Mouse (Mus musculus) liver, embryonic 15.5 days (tissue): Measurements from ENCODE around the gene Epha8. TPM values are rescaled to one million over a fixed set of nuclear protein-coding genes. Genes with fewer than 3 reads are reported as not detected.
A peak's percentile ranks its signal among the peaks of the same experiment; 100 is the strongest.

Experiments used
- ATAC-seq: fragments of 200-750 bp; cut with Nextera tagmentation; 2 replicates; pipeline ENCODE4 v1.8.0; 2017; ENCODE audit warnings: moderate number of reproducible peaks, mild to moderate bottlenecking, moderate library complexity; ENCODE audit not compliant: insufficient read depth
- H3K27ac ChIP-seq: fragments of 300-500 bp; sonication (generic); replicated peaks from 2 replicates; pipeline ENCODE4 v1.5.1; 2015; ENCODE audit warnings: mild to moderate bottlenecking, inconsistent platforms
- H3K27me3 ChIP-seq: fragments of 300-500 bp; sonication (generic); 2 replicates; pipeline ENCODE4 v1.6.1; 2015; ENCODE audit warnings: mild to moderate bottlenecking, inconsistent platforms
- H3K36me3 ChIP-seq: fragments of 300-500 bp; sonication (generic); replicated peaks from 2 replicates; pipeline ENCODE4 v1.6.1; 2015; ENCODE audit warnings: moderate library complexity, mild to moderate bottlenecking, inconsistent platforms
- H3K4me1 ChIP-seq: fragments of 300-500 bp; sonication (generic); replicated peaks from 2 replicates; pipeline ENCODE4 v1.6.1; 2015; ENCODE audit warnings: inconsistent platforms
- H3K4me2 ChIP-seq: fragments of 300-500 bp; sonication (generic); 2 replicates; pipeline ENCODE4 v1.6.1; 2015; ENCODE audit warnings: moderate library complexity, mild to moderate bottlenecking, inconsistent platforms
- H3K4me3 ChIP-seq: fragments of 300-500 bp; sonication (generic); replicated peaks from 2 replicates; pipeline ENCODE4 v1.5.1; 2015; ENCODE audit warnings: mild to moderate bottlenecking, inconsistent platforms
- H3K9ac ChIP-seq: fragments of 300-500 bp; sonication (generic); 2 replicates; pipeline ENCODE4 v1.6.1; 2015; ENCODE audit warnings: moderate library complexity, mild to moderate bottlenecking, inconsistent platforms
- H3K9me3 ChIP-seq: fragments of 300-500 bp; sonication (generic); replicated peaks from 2 replicates; pipeline ENCODE4 v1.6.1; 2016; ENCODE audit warnings: inconsistent platforms
- WGBS: fragments of 180-500 bp; shearing (Covaris S2); methylation state at CpG from one replicate; pipeline ENCODE4 v1.1.7; 2015; ENCODE audit warnings: mixed read lengths; ENCODE audit not compliant: insufficient replicate concordance; 5-methylcytosine and 5-hydroxymethylcytosine counted together
- polyA plus RNA-seq: library from polyadenylated mRNA; unstranded; fragments of >200 nt; fragmentation: Nextera tagmentation; extraction: Ambion mirVana; gene quantifications from 2 replicates; pipeline ENCODE4 v1.2.1, GENCODE M21; 2015

Gene Epha8
- polyA plus RNA-seq, 1 experiment from 2014 or later = 0.25 TPM

- Histone ChIP-seq H3K27me3 (peaks cover 64% of the 10 kb centered on the region), H3K27ac (no peak overlapping the region), H3K9ac (no peak overlapping the region), H3K4me1 (no peaks in the 10 kb centered on the region), H3K36me3 (no peaks in the 10 kb centered on the region), H3K4me3 (no peak overlapping the region), H3K9me3 (no peaks in the 10 kb centered on the region), H3K4me2 (no peak overlapping the region)
- 7% methylated on average over 6 of the region's 6 CpGs for WGBS
- ATAC-seq = no peak
Observed at GRCm38 (mm10) chr4:136970939-136971338, 14.3 kb upstream of the Epha8 start.

DNA sequence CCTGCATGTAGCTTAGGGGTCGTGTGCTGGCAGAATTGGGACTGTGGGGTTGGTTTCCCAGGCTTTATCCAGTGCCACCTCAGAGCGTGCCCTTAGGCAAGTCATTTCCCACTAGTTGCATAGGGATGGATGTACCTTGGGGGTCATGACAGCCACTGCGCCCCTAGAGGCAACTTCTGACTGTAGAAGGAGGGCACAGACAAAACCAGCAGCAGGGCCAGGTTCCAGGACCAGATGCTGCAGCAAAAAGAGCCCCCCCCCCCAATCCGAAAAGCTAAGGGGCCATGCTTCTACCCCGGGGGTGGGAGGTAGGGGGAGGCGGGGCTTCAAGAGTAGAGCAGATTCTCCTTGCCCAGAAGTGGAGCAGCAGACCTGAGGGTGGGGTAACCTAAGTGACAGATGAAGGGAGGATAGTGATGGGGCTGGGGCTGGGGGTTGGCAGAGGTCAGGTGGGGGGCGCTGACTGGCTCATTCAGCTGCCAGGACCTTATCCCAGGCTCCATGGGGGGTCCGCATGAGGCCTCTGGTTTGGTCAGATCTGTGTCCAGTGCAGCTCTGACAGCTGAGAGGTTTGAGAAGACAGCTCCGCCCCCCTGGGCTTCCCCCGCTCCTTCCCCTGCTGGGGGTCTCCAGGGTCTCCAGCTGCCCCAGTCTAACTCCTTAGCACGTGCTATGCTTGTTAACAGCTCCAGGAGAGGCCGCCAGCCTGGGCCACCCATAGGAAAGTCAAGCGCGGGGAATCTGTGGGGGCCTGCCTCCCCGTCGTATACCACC is 13.1 kb upstream of the Epha8 start:
- H3K4me1 ChIP-seq = no peaks in the 10 kb centered on the region
- ATAC-seq = no peak
- no peaks in the 10 kb centered on the region for H3K36me3 ChIP-seq
- WGBS = 37% methylated on average over 16 of the region's 16 CpGs
- H3K27me3 ChIP-seq = peaks cover 77% of the 10 kb centered on the region
- H3K27ac ChIP-seq = no peak overlapping the region
- no peaks in the 10 kb centered on the region for H3K9me3 ChIP-seq
- no peak overlapping the region for H3K9ac ChIP-seq
- no peak overlapping the region for H3K4me2 ChIP-seq
- no peak overlapping the region for H3K4me3 ChIP-seq

- Histone ChIP-seq H3K27me3 (peaks cover 81% of the 10 kb centered on the region), H3K4me3 (no peak overlapping the region), H3K4me1 (no peaks in the 10 kb centered on the region), H3K4me2 (no peak overlapping the region), H3K9me3 (no peaks in the 10 kb centered on the region), H3K27ac (no peak overlapping the region), H3K36me3 (no peaks in the 10 kb centered on the region), H3K9ac (no peak overlapping the region)
- 32% methylated on average over 8 of the region's 8 CpGs for WGBS
- ATAC-seq = no peak
Observed at GRCm38 (mm10) chr4:136969096-136969495, 12.5 kb upstream of the Epha8 start.

GRCm38 (mm10) chr4:136967511-136967910 is 10.9 kb upstream of the Epha8 start:
- no peak for ATAC-seq

DNA sequence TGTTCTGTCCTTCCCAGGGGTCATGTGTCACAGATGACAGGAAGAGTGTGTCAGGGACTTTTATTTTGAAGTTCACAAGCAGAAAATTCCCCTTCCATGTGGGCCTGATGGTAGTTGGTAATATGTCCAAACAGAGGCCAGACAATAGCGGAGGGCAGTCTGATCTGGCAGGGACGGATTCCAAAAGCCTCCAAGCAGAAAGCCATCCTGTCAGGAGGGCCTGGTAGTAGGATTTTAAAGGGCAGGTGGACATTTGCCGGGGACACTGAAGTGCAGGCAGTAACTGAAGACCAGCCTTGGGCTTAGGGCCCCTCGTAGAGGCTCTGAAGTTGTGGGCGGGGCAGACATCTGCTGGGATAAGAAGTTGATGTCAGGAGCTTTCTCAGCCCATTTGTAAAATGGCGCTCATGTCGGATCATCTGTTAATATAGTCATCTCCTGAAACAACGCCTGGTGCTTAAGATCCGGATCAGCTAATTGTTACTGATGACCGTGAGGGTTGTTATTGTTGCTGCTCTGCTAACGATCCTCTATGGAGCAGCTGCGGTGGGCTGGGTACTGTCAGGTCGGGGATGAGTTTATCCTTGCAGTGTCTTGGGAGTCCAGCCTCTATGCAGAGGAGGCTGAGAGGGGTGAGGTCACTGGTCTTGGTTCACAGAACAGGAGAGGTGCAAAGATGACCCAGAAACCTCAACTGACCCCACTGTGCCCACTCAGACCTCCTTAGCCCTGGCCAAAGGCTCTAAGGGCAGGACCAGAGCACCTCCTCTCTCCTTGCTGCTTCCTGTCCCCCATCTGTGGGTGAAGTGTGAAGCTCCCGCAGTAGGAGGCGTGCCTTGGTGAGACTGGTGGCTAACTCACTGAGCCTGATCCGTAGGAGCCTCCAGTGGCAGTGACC is 10.1 kb upstream of the Epha8 start:
- Histone ChIP-seq H3K4me1 (no peaks in the 10 kb centered on the region), H3K4me3 (no peak overlapping the region), H3K36me3 (no peaks in the 10 kb centered on the region), H3K9me3 (no peaks in the 10 kb centered on the region), H3K27ac (no peak overlapping the region), H3K27me3 (peaks cover 87% of the 10 kb centered on the region), H3K4me2 (no peak overlapping the region), H3K9ac (no peak overlapping the region)
- no peak for ATAC-seq
- 32% methylated on average over 16 of the region's 16 CpGs for WGBS

More at GRCm38 (mm10) chr4:136967511-136967910, 10.9 kb upstream of the Epha8 start:
- Histone ChIP-seq H3K27me3 (peaks cover 92% of the 10 kb centered on the region), H3K4me1 (no peaks in the 10 kb centered on the region), H3K27ac (no peak overlapping the region), H3K4me3 (no peak overlapping the region), H3K9ac (no peak overlapping the region), H3K4me2 (no peak overlapping the region), H3K9me3 (no peaks in the 10 kb centered on the region), H3K36me3 (no peaks in the 10 kb centered on the region)
- 22% methylated on average over 9 of the region's 9 CpGs for WGBS

GRCm38 (mm10) chr4:136964990-136965421 is 8.4 kb upstream of the Epha8 start:
- Histone ChIP-seq H3K9ac (no peak overlapping the region), H3K36me3 (no peaks in the 10 kb centered on the region), H3K4me3 (no peak overlapping the region), H3K4me2 (no peak overlapping the region), H3K27me3 (peaks cover 85% of the 10 kb centered on the region), H3K9me3 (no peaks in the 10 kb centered on the region), H3K27ac (no peak overlapping the region), H3K4me1 (no peaks in the 10 kb centered on the region)
- 27% methylated on average over 15 of the region's 15 CpGs for WGBS
- no peak for ATAC-seq

DNA sequence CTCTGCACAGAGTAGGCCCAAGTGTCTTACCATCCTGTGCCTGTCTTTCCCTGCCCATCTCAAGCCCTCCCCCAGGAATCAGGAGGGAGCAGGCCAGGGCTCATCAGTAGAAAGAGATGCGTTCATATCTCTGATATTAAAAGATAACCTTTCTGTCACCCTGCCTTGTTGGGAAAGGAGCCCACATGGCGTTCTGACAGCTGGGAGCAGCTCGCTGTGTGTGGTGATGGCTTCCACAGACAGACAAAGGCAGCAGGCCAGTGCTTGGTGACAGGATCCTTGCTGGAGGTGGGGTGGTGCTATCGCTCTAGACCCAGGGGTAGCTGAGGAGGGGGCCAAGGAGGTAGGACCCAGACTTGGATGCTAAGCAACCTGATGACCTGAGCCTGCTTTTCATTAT is 5.8 kb upstream of the Epha8 start:
- no peak for ATAC-seq

GRCm38 (mm10) chr4:136961642-136962285 is 5.1 kb upstream of the Epha8 start:
- Histone ChIP-seq H3K36me3 (no peaks in the 10 kb centered on the region), H3K27ac (no peak overlapping the region), H3K9ac (no peak overlapping the region), H3K4me3 (no peak overlapping the region), H3K9me3 (no peaks in the 10 kb centered on the region), H3K4me1 (no peaks in the 10 kb centered on the region), H3K4me2 (no peak overlapping the region), H3K27me3 (peaks cover 84% of the 10 kb centered on the region)
- peak; percentile 57; the same call in 1 of the 2 replicates for ATAC-seq
- 31% methylated on average over 4 of the region's 4 CpGs for WGBS

More for the DNA sequence above, 5.8 kb upstream of the Epha8 start:
- no peak overlapping the region for H3K4me2 ChIP-seq
- no peaks in the 10 kb centered on the region for H3K4me1 ChIP-seq
- no peak overlapping the region for H3K27ac ChIP-seq
- no peaks in the 10 kb centered on the region for H3K36me3 ChIP-seq
- H3K27me3 ChIP-seq = peaks cover 84% of the 10 kb centered on the region
- no peak overlapping the region for H3K4me3 ChIP-seq
- H3K9ac ChIP-seq = no peak overlapping the region
- H3K9me3 ChIP-seq = no peaks in the 10 kb centered on the region
- 50% methylated on average over 4 of the region's 4 CpGs for WGBS

DNA sequence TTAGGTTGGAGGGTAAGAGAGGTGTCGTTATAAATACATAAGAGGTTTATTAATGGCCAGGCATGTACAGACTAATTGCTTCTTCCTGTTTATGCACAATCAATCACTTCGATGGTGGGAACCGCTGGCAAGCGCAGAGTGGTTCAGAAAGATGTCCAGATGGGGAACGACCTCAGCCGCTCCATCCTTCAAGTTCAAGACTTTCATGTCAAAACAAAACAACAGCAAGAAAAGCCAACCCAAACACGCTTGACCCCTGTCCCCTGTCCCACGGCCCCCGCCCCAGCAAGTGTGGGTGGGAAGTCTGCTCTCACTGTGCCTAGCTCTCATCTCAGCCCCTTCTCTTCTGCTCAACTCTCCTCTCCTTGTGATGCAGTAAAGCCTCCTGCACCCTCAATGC is 4.0 kb upstream of the Epha8 start:
- WGBS = 56% methylated on average over 9 of the region's 9 CpGs
- Histone ChIP-seq H3K4me3 (no peak overlapping the region), H3K27ac (no peak overlapping the region), H3K4me2 (no peak overlapping the region), H3K9ac (no peak overlapping the region), H3K27me3 (peaks cover 84% of the 10 kb centered on the region), H3K4me1 (no peaks in the 10 kb centered on the region), H3K36me3 (no peaks in the 10 kb centered on the region), H3K9me3 (no peaks in the 10 kb centered on the region)
- ATAC-seq = no peak

GRCm38 (mm10) chr4:136960068-136960467 is 3.5 kb upstream of the Epha8 start:
- peaks cover 84% of the 10 kb centered on the region for H3K27me3 ChIP-seq
- H3K4me3 ChIP-seq = no peak overlapping the region
- no peak overlapping the region for H3K9ac ChIP-seq
- WGBS = 33% methylated on average over 3 of the region's 3 CpGs
- H3K9me3 ChIP-seq = no peaks in the 10 kb centered on the region
- H3K27ac ChIP-seq = no peak overlapping the region
- H3K36me3 ChIP-seq = no peaks in the 10 kb centered on the region
- H3K4me1 ChIP-seq = no peaks in the 10 kb centered on the region
- ATAC-seq = no peak
- H3K4me2 ChIP-seq = no peak overlapping the region

DNA sequence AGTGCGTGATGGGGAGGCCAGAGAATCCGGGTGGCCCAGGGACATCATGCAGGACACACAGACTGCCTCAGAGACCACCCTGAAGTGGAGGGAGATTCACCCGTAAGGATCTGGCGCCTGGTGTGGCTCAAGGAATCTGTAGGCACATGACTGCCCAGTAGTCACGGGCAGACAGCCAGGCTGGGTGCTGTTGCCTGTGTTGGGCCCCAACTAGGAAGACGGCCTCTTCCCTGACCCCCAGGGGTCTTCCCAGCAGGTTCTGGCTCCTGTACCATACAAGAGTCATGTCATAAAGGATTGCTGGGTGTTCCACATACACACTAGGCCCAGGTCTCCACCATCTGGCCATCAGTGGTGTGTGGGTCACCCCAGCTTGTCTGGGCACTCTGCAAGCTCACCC is 2.1 kb downstream of the Epha8 start:
- no peak for ATAC-seq
- H3K4me3 ChIP-seq = no peak overlapping the region
- WGBS = 42% methylated on average over 6 of the region's 6 CpGs

More for the DNA sequence above, 2.1 kb downstream of the Epha8 start:
- H3K9ac ChIP-seq = no peak overlapping the region
- no peaks in the 10 kb centered on the region for H3K36me3 ChIP-seq
- peaks cover 67% of the 10 kb centered on the region for H3K27me3 ChIP-seq
- H3K9me3 ChIP-seq = no peaks in the 10 kb centered on the region
- H3K4me1 ChIP-seq = no peaks in the 10 kb centered on the region
- no peak overlapping the region for H3K27ac ChIP-seq
- no peak overlapping the region for H3K4me2 ChIP-seq
